1 mouse cellular context compared by ENCODE assay signal in genomic region chr3:89316833-89317232, GRCm38 (mm10).
TF ChIP-seq lines count a peak whose summit lies in the region.

No protein-coding gene starts in this region.

TF ChIP-seq in MEL, 35 proteins besides CTCF, POLR2A, EP300 and RAD21 (continued from another document):
- TF ChIP-seq HCFC1 (IDR thresholded peaks at IDR 0.05; ENCODE audit: low read depth, low read length), result no peak
